Mouse (Mus musculus) kidney, adult 18-20 months (tissue): ENCODE measurements at regions not wholly inside any gene's neighbourhood (a gene's known extent, or its start where the extent isn't known, plus 50 kb on each side); places are given as distances from the start of the nearest gene placed in this dataset.

Experiments
- DNase-seq: peaks from one replicate; pipeline ENCODE4 v3.0.0; 2021

DNA sequence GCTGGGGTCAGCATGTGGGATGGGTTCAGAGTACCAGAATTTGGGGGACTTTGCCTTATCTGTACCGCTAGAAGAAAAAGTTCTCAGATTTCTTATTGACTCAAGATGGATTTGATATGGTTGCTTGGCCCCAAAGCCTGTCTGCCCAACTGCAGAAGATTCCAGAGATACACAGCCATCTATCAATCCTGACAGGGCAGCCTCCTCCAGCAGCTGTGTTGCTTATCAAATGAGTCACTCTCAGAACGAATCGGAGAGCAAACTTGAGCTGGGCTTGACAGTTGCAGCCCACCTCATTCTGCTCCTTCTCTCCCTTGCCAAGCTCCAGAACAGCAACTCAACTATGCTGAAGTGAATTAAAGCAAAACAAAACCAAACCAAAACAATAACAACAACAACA is 345.9 kb downstream of the Pik3r1 start:
- no peak for DNase-seq

DNA sequence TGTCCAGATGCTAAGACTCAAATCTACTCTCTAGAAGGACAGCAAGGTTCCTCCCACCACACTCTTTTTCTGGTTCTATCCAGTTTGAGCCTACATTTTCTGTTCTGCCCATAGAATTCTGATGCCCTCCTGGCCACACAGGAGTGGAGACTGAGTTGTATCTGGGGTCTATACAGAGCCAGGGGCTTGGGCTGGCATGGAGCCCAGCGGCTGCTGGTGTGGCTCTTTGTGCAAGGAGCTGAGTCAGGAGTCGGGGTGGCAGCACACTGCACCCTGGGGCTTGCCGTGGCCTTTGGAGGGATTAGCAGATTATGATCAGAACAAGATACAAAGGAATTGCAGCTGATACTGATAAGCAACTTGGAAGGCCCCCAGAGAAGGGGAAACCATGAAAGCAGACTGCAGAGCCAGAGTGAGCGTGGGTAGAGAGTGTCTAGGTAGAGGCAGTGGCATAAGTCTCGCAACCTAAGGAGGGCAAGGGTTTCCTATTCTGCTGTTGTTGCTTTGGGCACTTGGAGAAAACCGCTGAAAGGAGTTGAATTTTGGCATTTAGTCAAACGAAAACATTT is 348.5 kb downstream of the Pik3r1 start:
- DNase-seq, result no peak

DNA sequence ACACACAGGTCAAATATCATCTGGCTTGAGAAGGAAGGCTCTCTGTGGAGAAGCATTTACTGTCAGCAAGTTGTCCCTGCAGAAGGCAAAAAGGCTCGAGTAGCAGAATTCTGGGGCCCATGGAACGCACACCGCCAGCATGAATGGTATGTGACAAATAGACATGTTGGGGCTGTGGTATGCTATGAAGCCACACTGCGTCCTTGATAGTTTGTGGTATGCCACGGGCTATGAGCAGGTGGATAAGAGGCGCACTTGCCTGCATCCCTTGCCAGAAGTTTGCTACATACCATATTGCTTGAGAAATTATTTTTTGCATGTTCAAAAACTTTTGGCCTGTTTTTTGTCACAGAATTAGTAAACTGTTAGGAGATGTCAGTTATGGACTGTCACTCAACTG is 349.7 kb downstream of the Pik3r1 start:
- no peak for DNase-seq

DNA sequence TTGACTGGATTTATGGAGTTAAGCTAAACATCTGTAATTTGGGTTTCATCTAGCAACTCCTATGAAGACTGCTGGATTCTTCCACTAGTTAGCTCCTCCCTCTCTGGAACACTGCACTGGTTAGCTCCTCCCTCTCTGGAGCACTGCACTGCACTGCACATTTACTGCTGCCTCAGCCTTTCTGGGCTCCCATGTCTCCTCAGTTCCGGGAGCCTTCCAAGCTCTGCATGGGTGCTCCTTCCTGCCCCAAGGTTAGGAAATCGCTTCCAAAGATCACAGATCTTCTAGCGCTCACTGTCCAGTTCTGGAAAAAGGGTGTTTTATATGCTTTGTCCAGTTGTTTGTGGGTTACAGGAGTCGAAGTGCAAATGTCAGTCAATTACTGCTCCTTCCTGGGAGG is 359.1 kb downstream of the Pik3r1 start:
- DNase-seq, result no peak

DNA sequence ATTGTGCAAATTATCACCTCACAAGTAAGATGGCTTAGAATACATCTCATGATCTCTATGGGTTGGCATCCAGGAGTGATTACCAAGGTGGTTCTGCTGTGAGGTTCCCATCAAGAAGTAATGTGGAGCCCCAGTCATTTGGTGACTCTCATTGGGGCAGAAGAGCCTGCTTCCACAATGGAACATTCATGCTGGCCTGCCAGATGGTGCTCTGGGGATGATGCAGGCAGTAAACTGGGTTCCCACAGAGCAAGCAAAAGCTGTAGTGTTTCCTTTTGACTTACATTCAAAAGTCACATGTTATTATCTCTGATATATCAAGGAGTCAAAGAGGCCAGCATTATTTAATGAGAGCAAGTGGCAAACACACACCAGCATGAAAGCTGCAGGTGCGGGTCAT is 360.4 kb downstream of the Pik3r1 start:
- no peak for DNase-seq

DNA sequence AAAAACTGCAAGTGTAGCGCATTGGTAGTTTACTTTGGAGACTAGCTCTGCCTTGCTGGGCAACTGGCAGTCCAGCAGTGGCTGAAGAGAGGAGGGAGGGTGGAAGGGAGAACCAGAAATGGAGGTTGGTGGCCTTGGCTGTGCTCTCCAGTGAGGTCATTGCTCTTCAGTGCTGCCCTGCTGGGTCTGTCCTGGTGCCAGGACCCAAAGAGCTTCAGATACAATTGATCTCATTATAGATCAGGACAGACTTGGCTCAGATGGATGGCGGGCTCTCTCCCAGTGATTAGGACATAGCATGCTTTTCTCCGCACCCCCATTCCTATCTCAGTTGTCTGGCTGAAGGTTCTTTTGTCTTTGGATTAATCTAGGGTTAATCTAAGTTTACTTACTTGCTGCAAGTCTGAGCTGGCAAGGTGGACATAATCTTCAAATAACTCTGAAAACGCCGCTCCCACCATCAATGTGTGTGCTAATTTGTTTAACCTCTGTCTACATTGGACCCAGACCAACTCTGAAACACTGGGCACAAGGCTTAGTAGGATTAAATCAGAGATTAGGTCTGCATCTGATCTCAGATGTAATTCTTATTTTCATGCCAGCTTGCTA is 394.3 kb downstream of the Pik3r1 start:
- DNase-seq, result no peak

DNA sequence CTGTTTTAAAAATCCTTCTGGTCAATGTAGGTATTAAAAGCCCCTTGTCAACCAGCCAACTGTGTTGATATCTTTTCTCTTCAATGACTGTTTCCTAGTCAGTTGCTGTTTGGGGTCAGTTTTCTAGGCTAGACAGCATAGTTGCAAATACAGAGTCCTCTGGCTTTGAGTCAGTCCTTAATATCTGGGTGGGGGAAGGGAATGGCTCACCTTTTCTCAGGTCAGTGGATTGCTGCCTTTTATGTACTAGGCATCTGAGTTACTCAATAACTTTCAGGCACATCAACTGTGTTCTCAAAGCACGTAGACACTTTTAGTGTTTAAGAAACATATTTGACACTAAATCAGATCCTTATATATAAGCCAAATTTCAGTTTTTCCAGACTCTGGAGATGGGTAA is 396.1 kb downstream of the Pik3r1 start:
- DNase-seq, result peak; percentile 25

DNA sequence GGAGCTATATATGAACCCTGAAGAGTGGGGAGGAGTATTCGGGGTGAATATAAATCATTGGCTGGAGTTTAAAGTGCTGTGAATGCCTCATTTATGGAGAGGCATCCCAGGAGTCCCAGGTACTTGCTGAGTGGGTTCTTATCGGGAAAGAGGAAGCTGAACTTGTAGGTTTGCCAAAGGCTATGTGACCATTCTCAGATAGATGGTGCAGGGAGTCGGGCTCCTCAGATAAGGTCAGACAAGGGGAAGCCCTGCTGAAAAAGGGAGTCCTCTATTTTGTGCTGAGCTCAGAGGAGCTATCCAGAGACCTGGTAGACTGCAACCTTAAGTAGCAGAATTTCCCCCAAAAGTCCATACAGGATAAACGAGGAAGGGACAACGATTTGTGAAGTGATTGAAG is 399.8 kb downstream of the Pik3r1 start:
- DNase-seq, result no peak

DNA sequence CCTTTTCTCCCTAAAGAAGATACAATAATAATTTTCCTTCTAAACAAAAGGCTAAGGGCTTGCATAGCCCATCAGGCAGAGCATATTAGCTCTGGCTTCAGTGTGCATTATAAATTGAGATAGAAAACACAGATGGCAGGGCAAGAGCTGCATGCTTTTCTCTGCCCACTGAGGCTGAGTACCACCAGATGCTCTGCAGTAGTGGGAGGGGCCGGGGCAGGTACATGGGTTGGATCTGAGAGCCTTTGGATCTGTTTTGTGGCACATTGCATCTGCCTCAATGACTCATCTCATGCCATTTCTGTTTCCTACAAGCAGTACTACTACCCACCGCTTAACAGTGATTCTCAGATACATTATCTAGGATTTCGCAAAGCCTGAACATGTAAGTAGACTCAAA is 412.7 kb downstream of the Pik3r1 start:
- no peak for DNase-seq

DNA sequence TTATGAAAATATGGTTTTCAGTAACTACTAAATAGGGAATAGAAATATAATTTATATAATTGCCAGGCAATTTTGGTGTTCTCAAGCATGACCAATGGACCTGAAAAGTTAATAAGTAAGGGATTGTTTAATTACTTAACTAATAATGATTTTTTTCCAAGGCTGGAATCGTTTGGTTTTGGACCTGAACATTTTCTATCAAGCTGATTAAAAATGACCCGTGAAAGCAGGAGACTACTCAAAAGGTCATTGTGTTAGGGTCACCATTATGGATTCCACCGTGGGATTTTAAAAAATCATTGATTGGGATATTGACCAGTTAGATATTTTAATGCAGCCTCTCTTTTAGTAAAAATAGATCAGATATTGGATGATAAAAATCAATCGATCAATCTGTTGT is 416.9 kb downstream of the Pik3r1 start:
- no peak for DNase-seq

DNA sequence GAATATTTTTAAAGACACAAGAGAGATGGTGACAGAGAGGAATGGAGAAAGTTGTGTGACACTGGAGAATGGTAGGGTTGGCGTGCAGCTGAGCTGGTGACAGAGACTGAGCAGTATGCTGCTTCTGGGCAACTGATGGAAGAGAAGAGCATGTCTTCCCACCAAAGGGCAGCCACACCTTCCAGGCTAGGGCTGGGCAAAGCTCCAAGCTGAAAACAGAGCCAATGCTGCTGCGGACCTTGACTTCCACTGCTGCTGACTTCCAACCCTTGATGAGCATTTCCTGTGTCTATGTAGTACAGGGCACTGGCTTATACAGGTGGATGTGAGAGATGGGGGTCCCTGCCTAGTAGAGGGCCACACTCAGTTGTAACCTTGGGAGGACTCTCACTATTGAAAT is 418.7 kb downstream of the Pik3r1 start:
- peak; percentile 73 for DNase-seq

DNA sequence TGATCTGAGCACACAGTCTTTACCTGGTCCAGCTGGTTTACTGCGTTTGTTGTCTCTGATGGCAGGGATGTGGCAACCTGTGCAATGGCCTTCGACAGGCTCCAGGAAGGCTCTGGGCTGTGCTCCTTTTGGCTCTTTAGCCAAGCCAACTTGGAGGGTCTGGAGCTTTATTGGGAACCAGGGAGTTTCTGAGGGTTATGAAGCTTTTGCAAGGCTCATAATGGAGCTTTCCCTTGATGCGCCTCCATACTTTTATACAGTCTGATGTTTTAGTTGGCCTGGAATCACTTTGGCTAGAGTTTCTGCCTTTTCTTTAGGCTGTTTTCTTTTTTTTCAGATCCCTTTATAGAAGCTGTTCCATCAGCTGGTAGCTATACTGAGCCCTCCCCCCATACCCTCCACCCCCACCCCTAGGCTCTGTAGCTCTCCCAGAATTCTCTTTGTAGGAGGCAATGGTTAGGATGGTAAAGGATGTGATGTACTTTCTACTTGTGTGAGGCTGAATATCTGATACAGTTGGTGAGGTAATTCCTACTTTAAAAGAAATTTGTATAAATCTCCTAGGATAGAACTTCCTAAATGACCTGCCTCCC is 429.6 kb downstream of the Pik3r1 start:
- no peak for DNase-seq

DNA sequence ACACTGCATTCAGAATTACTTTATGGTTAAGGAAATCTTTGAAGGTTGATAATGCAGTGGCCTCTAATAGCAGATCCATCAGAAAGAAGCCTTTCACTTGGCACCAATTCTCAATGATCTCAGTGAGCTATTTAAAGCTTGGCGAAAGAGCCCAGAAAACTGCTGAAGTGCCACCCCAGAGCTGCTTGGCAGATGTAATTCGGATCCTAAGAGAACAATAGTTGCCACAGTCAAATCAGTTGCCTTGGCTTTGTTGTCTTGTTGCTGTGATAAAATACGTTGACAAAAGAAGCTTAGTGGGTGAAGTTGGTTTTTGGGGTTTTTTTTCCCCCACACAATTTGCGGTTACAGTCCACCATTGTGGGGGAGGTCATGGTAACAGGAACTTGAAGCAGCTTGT is 449.4 kb downstream of the Pik3r1 start:
- DNase-seq, result no peak

DNA sequence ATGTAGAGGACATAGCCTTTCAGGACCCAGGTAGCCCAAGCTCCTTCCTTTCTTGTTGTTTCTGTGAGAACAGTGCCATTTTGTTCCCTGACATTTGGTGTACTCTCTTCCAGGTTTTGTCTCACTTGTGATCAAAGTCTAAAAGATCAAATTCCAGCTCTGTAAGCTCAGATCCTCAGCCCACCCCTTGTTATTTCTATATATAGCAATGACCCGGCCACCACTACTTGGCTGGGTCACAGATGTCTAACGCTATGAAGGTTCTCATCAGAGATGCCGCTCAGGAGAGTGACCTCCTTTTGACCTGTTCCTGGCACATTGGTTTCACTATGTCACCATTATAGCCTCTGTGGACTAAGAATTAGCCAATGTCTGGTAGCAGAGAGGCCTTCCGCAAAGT is 451.7 kb downstream of the Pik3r1 start:
- DNase-seq, result no peak

DNA sequence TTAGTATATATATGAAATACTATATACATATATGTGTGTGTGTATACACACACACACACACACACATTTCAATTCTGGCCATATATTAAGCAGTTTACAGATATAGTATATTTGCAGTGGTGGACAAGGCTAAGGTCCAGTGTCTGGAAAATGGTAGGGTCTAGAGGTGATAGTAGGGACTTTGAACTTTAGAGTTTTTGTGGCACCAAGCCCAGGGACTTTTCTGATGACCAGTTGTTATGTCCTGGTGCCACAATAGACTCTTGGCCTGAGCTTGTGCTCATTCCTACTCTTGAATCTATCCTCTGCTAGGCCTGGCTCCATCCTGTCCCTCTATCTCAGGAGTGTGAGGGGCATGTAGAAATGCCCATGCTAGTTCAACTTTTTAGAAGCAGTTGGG is 454.0 kb downstream of the Pik3r1 start:
- DNase-seq, result no peak

DNA sequence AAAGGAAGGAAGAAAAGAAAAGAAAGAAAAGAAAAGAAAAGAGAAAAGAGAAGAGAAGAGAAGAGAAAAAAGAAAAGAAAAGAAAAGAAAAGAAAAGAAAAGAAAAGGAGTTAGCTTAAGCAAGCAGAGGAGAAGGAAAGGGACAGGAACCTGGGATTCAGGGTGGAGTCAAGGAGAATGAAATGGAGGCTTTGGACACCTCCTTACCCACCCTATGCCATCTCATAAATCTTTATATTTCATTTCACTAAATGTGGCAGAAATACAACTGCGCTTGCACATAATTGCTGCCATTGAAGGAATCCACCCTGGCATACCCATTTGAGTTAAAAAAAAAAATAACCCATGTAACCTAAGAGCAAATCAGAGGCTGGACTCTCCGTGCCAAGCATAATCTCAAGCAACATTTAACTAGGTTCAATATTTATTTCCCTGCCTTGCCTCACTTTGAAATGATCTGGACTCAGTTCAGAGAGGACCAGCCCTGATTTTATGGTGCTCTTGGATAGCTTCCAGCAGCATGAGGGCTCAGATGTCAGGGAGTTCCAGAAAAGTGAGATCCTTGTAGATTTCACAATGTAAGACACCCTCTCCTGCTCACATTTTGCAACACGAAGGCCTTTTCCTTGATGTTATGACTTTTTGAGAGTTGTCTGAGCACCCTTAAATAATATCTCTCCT is 456.2 kb downstream of the Pik3r1 start:
- DNase-seq, result no peak

DNA sequence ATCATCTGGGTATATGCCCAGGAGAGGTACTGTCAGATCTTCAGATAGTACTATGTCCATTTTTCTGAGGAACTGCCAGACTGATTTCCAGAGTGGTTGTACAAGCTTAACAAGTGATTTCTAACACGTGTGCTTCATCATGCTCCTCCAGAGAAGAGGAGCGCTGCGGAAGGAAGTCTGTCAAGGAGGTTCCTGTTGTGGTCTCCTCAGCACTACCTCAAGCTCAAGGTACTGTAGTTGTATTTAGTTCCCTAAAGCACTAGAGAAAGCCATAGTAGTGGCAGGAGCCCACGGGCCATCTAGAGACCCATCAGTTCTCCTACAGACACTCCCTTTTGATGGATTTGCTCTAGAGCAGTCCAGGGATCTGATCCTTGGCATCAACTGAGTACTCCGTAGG is 459.3 kb downstream of the Pik3r1 start:
- no peak for DNase-seq

DNA sequence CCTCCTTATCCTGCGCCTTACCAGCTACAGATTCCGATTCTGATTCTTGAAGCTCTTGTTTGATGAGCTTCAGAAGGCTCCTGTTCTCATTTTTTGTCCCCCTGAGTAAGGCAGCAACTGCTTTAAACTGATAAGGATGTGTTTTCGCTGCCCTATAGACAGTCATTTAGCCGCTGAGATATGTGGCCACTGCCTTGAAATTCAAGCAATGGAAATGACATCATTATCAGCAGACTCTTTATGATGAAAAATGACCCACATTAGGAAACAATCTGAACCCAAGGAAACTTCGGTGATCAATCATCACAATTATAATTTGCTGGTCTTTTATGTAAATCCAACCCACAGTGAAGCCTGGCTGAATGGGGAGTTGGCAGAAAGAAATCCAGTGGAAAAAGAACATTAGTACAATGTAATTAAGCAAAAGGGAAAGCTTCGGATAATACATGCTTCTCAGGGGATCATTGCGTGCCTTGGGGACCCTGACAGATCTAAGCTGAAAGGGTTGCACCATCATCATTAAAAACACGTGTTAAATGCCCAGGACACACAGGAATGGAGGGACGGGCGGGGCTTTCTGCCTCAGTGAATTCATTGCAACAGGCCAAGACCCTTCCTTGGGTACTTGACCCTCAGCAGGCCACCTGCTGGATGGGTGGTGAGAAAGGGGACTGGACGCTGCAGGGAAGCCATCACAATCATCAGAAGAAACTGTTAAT is 462.2 kb downstream of the Pik3r1 start:
- no peak for DNase-seq

DNA sequence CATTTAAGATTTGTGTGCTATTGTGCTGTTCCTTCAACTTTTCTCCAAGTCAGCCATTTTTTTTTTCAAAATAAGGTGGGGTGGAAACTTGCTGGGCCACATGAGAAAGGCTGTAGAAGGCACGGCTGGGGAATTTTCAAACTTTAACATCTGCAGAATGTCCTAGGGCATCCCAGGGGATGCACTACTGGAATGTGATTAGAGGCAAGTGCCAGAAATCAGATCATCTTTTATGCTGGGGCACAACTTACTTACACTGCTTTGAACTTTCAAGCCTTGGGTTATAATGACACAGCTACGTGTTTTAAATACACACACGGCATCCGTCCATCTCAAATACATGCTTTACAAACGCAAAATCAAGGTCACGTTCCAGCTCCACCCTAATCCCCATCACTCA is 463.0 kb downstream of the Pik3r1 start:
- DNase-seq, result no peak

DNA sequence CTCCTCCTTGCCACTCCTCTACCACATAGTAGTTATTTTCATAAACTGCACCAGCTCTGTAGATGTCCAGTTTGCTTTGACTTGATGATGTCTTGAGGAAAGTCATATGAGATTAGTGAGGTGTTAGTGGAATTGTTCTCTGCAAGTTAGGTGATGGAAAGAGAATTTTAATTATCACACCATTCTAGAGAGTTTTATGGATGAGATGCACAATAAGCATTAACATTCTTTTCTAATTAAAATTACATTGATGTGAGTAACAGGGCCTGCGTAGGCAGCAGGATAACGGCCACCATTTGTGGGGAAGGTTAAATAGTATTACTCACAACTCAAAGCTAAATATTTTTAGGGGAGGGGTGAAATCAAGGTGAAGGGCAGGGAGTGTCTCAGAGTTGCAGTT is 466.7 kb downstream of the Pik3r1 start:
- no peak for DNase-seq

DNA sequence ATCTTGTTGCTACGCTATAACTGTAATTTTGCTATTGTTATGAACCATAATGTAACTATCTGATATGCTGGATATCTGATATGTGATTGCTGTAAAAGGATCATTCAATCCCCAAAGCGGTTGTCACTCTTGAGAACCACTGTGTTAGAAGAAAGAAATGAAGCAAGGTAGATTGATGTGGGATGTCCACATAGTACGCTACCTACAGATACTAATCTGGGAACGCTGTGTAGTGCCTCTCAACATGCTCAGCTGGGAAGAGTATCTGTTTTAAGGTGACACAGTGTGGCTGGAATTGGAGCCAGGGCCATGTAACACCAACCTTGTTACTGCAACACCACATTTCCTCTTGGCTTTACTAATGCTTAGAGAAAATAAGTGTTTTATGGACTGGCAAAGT is 456.2 kb upstream of the Slc30a5 start:
- no peak for DNase-seq

DNA sequence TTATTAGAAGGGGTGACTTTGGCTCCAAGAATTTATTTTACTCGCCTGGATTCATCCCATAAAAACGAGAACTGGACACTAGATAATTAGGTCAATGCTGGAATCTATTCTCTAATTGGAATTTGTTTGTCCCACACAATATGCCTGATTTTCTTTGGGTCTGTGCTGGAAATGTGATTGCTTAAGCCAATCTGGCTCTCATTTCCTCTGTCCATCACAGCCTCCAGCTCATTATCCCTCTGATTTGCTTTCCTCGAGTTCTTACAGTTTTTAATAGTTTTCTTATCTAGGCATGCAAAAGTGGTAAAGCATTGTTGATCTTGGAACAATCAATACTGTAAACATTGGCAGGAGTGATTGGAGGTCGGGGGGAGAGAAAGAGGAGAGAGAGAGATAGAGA is 453.9 kb upstream of the Slc30a5 start:
- DNase-seq, result no peak

DNA sequence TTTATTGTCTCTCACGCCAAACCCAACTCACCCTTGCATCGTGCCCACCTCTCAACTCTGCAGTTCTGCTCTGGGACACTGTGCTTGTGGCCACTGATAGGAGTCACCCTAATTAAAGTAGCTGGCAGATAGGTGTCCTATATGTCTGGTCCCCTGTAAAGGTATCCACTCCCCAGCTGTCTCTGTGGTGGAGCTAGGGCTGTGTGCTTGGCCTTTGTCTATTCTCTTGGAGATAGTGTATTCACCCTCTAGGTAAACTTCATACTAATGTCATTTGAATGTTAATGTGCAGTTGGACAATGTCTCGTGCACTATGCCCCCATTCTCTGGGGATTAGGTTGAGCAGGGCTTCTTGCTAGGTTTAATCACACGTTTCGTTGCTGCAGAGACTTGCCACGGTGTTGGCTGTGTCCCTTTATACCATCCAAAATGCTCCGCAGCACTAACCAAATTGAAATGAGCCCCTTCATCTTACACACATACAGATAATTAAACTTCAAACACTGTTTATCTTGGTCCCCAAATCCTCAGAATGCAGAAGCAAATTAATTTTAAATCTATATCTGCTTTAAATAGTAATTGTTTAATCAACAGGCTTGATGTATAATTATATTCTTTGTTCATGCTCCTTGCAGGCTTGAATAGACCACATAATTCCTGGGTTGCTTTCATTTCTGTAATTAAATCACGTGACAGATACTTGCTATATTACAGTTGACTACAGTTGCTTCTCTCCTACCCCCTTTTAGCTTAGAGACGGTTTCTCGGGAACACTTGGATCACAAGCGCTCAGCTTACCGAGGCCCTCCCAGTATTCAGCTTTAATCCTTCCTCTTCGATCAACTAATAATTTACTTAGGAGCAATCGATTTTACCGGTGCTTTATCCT is 453.0 kb upstream of the Slc30a5 start:
- no peak for DNase-seq
